Mouse (Mus musculus) hindbrain, embryonic 10.5 days (tissue): ENCODE results near the gene Stk10. TPM values are rescaled to one million over a fixed set of nuclear protein-coding genes. Genes with fewer than 3 reads are reported as not detected.
"Not testable (repeated sequence)": the region's sequence is repeated elsewhere in the genome, so short reads cannot be mapped to it uniquely, and the experiment has no call there.

Experiments used
- DNase-seq: peaks from one replicate; pipeline ENCODE4 v3.0.0-alpha.2; 2017; ENCODE audit warnings: low spot score
- H3K27ac ChIP-seq: fragments of 300-500 bp; sonication (generic); 2 replicates; pipeline ENCODE4 v1.5.1; 2016; ENCODE audit warnings: mild to moderate bottlenecking, moderate library complexity
- H3K27me3 ChIP-seq: fragments of 300-500 bp; sonication (generic); 2 replicates; pipeline ENCODE4 v1.6.1; 2016; ENCODE audit warnings: mild to moderate bottlenecking; ENCODE audit not compliant: poor library complexity, insufficient read depth, severe bottlenecking
- H3K36me3 ChIP-seq: fragments of 300-500 bp; sonication (generic); 2 replicates; pipeline ENCODE4 v1.6.1; 2016; ENCODE audit warnings: mild to moderate bottlenecking, moderate library complexity
- H3K4me1 ChIP-seq: fragments of 300-500 bp; sonication (generic); replicated peaks from 2 replicates; pipeline ENCODE4 v1.6.1; 2016; ENCODE audit warnings: mild to moderate bottlenecking
- H3K4me3 ChIP-seq: fragments of 300-500 bp; sonication (generic); 2 replicates; pipeline ENCODE4 v1.5.1; 2016; ENCODE audit warnings: mild to moderate bottlenecking, moderate library complexity
- H3K9me3 ChIP-seq: fragments of 300-500 bp; sonication (generic); 2 replicates; pipeline ENCODE4 v1.6.1; 2016; ENCODE audit warnings: mild to moderate bottlenecking, moderate library complexity
- WGBS: fragments of 180-500 bp; shearing (Covaris S2); methylation state at CpG from one replicate; pipeline ENCODE4 v1.1.7; 2016; 5-methylcytosine and 5-hydroxymethylcytosine counted together
- polyA plus RNA-seq: library from polyadenylated mRNA; unstranded; fragments of >200 nt; fragmentation: Nextera tagmentation; extraction: Ambion mirVana; gene quantifications from 2 replicates; pipeline ENCODE4 v1.2.1, GENCODE M21; 2016

Stk10 gene
- polyA plus RNA-seq, 1 experiment from 2014 or later: 3.0 TPM

GRCm38 (mm10) chr11:32505091-32505739 is 27.9 kb upstream of the Stk10 start:
- DNase-seq: no peak
- H3K9me3 ChIP-seq: no peaks in the 10 kb centered on the region
- peaks cover 40% of the 10 kb centered on the region for H3K36me3 ChIP-seq
- no peak overlapping the region for H3K4me3 ChIP-seq
- WGBS: 83% methylated on average over 7 of the region's 7 CpGs
- no peak overlapping the region for H3K27ac ChIP-seq
- H3K27me3 ChIP-seq: no peaks in the 10 kb centered on the region
- 0 out of 2 replicates have a peak, but pooled peaks cover 3% of the 10 kb centered on the region for H3K4me1 ChIP-seq

DNA sequence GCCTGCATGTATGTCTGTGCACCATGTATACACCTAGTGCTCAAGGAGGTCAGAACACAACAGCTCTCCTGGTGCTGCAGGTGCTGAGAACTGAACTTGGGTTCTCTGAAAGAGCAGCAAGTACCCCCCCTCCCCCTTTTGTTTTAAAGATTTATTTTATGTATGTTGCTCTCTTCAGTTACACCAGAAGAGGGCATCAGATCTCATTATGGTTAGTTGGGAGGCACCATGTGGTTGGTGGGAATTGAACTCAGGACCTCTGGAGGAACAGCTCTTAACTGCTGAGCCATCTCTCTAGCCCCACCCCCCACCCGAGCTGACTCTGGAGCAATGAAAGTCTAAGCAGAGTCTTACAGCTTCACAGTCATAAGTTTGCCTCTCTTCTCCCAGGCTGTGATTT is 22.2 kb upstream of the Stk10 start:
- 85% methylated on average over 1 of the region's 1 CpGs for WGBS
- Histone ChIP-seq H3K4me3 (no peak overlapping the region), H3K36me3 (peaks cover 13% of the 10 kb centered on the region), H3K4me1 (no peaks in the 10 kb centered on the region), H3K27ac (no peak overlapping the region), H3K27me3 (no peaks in the 10 kb centered on the region), H3K9me3 (no peaks in the 10 kb centered on the region)
- no peak for DNase-seq

GRCm38 (mm10) chr11:32514853-32515252 is 18.3 kb upstream of the Stk10 start:
- WGBS: 79% methylated on average over 4 of the region's 5 CpGs
- not testable (repeated sequence) for H3K27ac ChIP-seq, DNase-seq, H3K27me3 ChIP-seq, H3K4me3 ChIP-seq, H3K4me1 ChIP-seq, H3K9me3 ChIP-seq
- H3K36me3 ChIP-seq: peaks cover 51% of the 10 kb centered on the region

DNA sequence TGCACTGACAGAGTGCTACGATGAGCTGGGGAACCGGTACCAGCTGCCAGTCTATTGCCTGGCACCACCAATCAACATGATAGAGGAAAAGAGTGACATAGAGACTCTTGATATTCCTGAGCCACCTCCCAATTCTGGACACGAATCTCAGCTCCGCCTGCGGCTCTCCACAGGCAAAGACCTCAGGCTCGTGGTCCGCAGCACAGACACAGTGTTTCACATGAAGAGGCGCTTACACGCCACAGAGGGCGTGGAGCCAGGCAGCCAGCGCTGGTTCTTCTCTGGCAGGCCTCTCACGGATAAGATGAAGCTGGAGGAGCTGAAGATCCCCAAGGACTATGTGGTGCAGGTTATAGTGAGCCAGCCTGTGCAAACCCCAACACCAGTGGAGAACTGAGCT is 17.0 kb upstream of the Stk10 start:
- WGBS: 93% methylated on average over 12 of the region's 12 CpGs
- DNase-seq: no peak
- no peak overlapping the region for H3K4me3 ChIP-seq
- H3K27me3 ChIP-seq: no peaks in the 10 kb centered on the region
- no peaks in the 10 kb centered on the region for H3K9me3 ChIP-seq
- H3K36me3 ChIP-seq: peaks cover 54% of the 10 kb centered on the region
- no peak overlapping the region for H3K27ac ChIP-seq
- H3K4me1 ChIP-seq: no peaks in the 10 kb centered on the region

DNA sequence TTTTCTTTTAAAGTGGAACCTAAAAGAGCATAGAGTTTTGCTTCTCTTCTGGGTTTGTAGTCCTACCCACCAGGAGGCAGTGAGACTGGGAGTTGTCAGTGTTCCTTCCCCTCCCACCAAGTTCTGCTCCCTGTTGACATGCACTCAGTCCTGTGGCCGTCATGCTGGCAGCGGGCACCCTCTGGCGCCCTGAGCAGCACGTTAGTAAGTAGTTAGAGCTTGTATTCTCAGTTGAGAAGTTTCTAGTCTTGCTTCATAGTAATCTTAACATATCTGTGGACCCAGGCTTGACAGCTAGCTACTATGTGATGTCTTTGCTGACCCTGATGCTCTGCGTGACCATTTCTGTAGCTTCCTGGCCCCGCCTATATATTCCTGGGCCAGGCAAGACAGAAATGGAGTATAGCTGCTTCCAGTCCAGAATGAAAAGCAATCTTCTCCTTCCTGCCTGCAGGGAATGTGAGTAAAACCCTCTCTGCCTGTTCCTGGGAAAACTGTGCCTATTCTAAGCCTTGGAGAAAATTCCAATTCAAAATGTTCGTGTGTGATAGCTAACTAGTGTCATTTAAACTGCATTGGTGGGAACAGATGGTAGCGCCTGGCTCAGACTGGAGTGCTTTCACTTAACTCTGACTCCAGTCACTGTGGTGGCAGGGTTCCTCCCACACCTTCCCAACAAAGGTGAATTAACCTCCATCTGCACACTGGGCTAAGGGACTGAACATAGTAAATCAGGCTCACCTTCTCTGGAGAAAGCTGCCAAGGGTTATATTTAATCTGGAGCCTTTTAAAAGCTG is 16.0 kb upstream of the Stk10 start:
- Histone ChIP-seq H3K9me3 (no peaks in the 10 kb centered on the region), H3K36me3 (peaks cover 54% of the 10 kb centered on the region), H3K27me3 (no peaks in the 10 kb centered on the region), H3K27ac (no peak overlapping the region), H3K4me1 (no peaks in the 10 kb centered on the region), H3K4me3 (no peak overlapping the region)
- DNase-seq: no peak
- WGBS: 92% methylated on average over 8 of the region's 8 CpGs

- H3K36me3 ChIP-seq: peaks cover 56% of the 10 kb centered on the region
- H3K4me1 ChIP-seq: no peaks in the 10 kb centered on the region
- no peaks in the 10 kb centered on the region for H3K9me3 ChIP-seq
- WGBS: 89% methylated on average over 4 of the region's 4 CpGs
- DNase-seq: no peak
- H3K27ac ChIP-seq: no peak overlapping the region
- no peak overlapping the region for H3K4me3 ChIP-seq
- no peaks in the 10 kb centered on the region for H3K27me3 ChIP-seq
Observed at GRCm38 (mm10) chr11:32518770-32519169, 14.3 kb upstream of the Stk10 start.

- H3K36me3 ChIP-seq: peaks cover 62% of the 10 kb centered on the region
- H3K4me3 ChIP-seq: no peak overlapping the region
- no peaks in the 10 kb centered on the region for H3K9me3 ChIP-seq
- WGBS: 92% methylated on average over 1 of the region's 1 CpGs
- H3K4me1 ChIP-seq: no peaks in the 10 kb centered on the region
- no peak for DNase-seq
- H3K27ac ChIP-seq: no peak overlapping the region
- H3K27me3 ChIP-seq: no peaks in the 10 kb centered on the region
Observed at GRCm38 (mm10) chr11:32519354-32519753, 13.8 kb upstream of the Stk10 start.

GRCm38 (mm10) chr11:32521246-32521645 is 11.9 kb upstream of the Stk10 start:
- Histone ChIP-seq H3K4me3 (no peak overlapping the region), H3K36me3 (peaks cover 62% of the 10 kb centered on the region), H3K27ac (no peak overlapping the region), H3K4me1 (no peaks in the 10 kb centered on the region), H3K27me3 (no peaks in the 10 kb centered on the region), H3K9me3 (no peaks in the 10 kb centered on the region)
- 89% methylated on average over 2 of the region's 2 CpGs for WGBS
- DNase-seq: no peak

- H3K27ac ChIP-seq: no peak overlapping the region
- H3K4me3 ChIP-seq: no peak overlapping the region
- H3K27me3 ChIP-seq: no peaks in the 10 kb centered on the region
- no peaks in the 10 kb centered on the region for H3K4me1 ChIP-seq
- 86% methylated on average over 11 of the region's 11 CpGs for WGBS
- DNase-seq: no peak
- H3K9me3 ChIP-seq: no peaks in the 10 kb centered on the region
- H3K36me3 ChIP-seq: peaks cover 48% of the 10 kb centered on the region
Observed at GRCm38 (mm10) chr11:32524122-32524920, 8.8 kb upstream of the Stk10 start.

- Histone ChIP-seq H3K36me3 (peaks cover 34% of the 10 kb centered on the region), H3K27me3 (peaks cover 20% of the 10 kb centered on the region), H3K27ac (no peak overlapping the region), H3K4me1 (peaks cover 4% of the 10 kb centered on the region; the same call in 1 of the 2 replicates), H3K4me3 (no peak overlapping the region), H3K9me3 (no peaks in the 10 kb centered on the region)
- DNase-seq: no peak
- 91% methylated on average over 4 of the region's 4 CpGs for WGBS
Observed at GRCm38 (mm10) chr11:32527006-32527405, 6.1 kb upstream of the Stk10 start.

DNA sequence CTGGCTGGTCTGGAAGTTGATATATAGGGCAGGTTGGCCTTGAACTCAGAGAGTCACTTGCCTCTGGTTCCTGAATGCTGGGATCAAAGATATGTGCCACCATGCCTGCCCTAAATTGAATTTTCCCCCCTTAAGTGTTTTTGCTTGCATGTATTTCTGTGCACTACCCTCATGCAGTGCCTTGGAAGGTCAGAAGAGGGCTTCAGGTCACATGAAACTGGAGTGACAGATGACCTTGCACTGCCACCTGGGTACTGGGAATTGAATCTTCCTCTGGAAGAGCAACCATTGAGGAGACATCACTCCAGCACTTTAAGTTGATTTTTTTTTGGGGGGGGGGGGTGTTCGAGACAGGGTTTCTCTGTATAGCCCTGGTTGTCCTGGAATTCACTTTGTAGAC is 3.0 kb upstream of the Stk10 start:
- Histone ChIP-seq H3K36me3 (peaks cover 22% of the 10 kb centered on the region), H3K4me1 (peaks cover 34% of the 10 kb centered on the region), H3K4me3 (no peak overlapping the region), H3K27ac (no peak overlapping the region), H3K27me3 (peaks cover 45% of the 10 kb centered on the region), H3K9me3 (no peaks in the 10 kb centered on the region)
- WGBS: 91% methylated on average over 1 of the region's 1 CpGs
- DNase-seq: no peak

- Histone ChIP-seq H3K27me3 (peaks cover 52% of the 10 kb centered on the region), H3K4me1 (peaks cover 41% of the 10 kb centered on the region), H3K36me3 (peaks cover 12% of the 10 kb centered on the region), H3K27ac (peak within 1 kb of the TSS; percentile 84), H3K9me3 (no peaks in the 10 kb centered on the region), H3K4me3 (peak within 1 kb of the TSS; percentile 73)
- peak; percentile 45 for DNase-seq
- WGBS: 9% methylated on average over 33 of the region's 33 CpGs
Observed at GRCm38 (mm10) chr11:32531871-32532764, 987 bp upstream of the Stk10 start, which contains the start of gene Efcab9. Gene Efcab9 (minus strand): TSS chr11:32532081.
